In the genomic region with DNA sequence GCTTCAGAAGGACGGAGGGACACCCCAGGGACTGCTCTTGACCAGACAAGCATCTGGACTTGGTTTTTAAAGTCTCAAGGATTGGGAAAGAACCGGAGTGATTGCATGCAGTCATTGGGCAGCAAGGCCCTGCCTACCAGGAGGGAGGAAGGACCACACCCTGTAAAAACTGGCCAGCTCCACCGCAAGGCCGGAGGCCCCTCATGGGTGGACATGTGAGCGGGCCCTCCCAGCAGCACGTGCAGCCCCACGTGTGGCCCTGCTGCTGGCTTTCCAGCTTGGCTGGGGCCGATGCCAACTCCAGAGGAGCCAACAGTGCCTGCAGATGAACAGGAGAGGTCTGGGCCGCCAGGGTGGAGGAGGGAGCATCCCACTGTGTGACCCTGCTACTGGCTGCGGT, we compare ENCODE assay signal across 9 mouse cellular contexts.
DNase-seq lines count a peak whose midpoint lies in the region; ATAC-seq and TF ChIP-seq lines count a peak whose summit lies in the region.
"Had no signal": no experiment of that assay in that cellular context is flagged by ENCODE, and none has a peak within 500 bp of the region (broad histone marks: within the 10 kb centered on the region; RNA-seq: fewer than 3 reads in every experiment).

No protein-coding gene starts in this region.

- no peak for TF ChIP-seq CTCF in liver, postnatal 0 days (IDR thresholded peaks at IDR 0.05; ENCODE audit: low read depth)
- TF ChIP-seq CTCF in heart, adult 2 months (IDR thresholded peaks at IDR 0.05), result peak; percentile 46
- TF ChIP-seq CTCF in layer of hippocampus, adult 2 months (conservative IDR thresholded peaks at IDR 0.05), result peak; percentile 42
- peak; percentile 30 for TF ChIP-seq CTCF in lung, postnatal 0 days (IDR thresholded peaks at IDR 0.05)

- intact Hi-C loops in heart, adult 2 months (cut with DNase I), result loop anchor here (5.0 kb wide), 1 partner anchor 83 kb away; a partner anchor contains a TSS

- whole genome bisulfite sequencing in liver, postnatal 0 days (ENCODE audit: insufficient replicate concordance), result 69% methylated on average over 10 of the region's 10 CpGs
- WGBS in liver, embryonic 12.5 days (ENCODE audit: insufficient replicate concordance), result 56% methylated on average over 10 of the region's 10 CpGs
- 9% methylated on average over 10 of the region's 10 CpGs for WGBS in heart, adult 2 months
- WGBS in lung, postnatal 0 days, result 37% methylated on average over 10 of the region's 10 CpGs
- 56% methylated on average over 10 of the region's 10 CpGs for WGBS in forebrain, embryonic 14.5 days

- no peak for DNase-seq in liver, postnatal 0 days
- DNase-seq in cerebellum, adult 8-10 months, result peak; percentile 23
- peak; percentile 95 to 97 for DNase-seq in heart, adult 2 months
- DNase-seq in layer of hippocampus, adult 2 months (ENCODE audit: low spot score in 2 of 2), result peak; percentile 51 to 67
- peak; percentile 89 for DNase-seq in lung, postnatal 0 days (ENCODE audit: low spot score)
- DNase-seq in urinary bladder, adult 18-20 months (ENCODE audit: low spot score in 2 of 2), result peak; percentile 87 to 95
- no peak for DNase-seq in forebrain, embryonic 14.5 days (ENCODE audit: low spot score)

- H3K27ac ChIP-seq in liver, postnatal 0 days (ENCODE audit: low read depth), result no peak overlapping the region
- no peak overlapping the region for H3K27ac ChIP-seq in liver, embryonic 12.5 days
- H3K27ac ChIP-seq in heart, adult 2 months, result no peak overlapping the region; the same call in 1 of the 2 replicates
- peak overlapping the region; percentile 36; the same call in 1 of the 2 replicates for H3K27ac ChIP-seq in layer of hippocampus, adult 2 months
- no peak overlapping the region for H3K27ac ChIP-seq in lung, postnatal 0 days (ENCODE audit: low read length)
- no peak overlapping the region for H3K27ac ChIP-seq in forebrain, embryonic 14.5 days (ENCODE audit: low read depth, low read length)

- no peaks in the 10 kb centered on the region for H3K79me2 ChIP-seq in heart, adult 2 months (replicated peaks; ENCODE audit: control insufficient read depth, insufficient read depth, low read length)

- ATAC-seq in liver, postnatal 0 days, result peak; percentile 15; the same call in 1 of the 2 replicates
- no peak for ATAC-seq in liver, embryonic 12.5 days
- peak; percentile 96 for ATAC-seq in lung, postnatal 0 days
- no peak for ATAC-seq in forebrain, embryonic 14.5 days
- ATAC-seq: Patski had no signal

- H3K27me3 ChIP-seq in liver, postnatal 0 days (ENCODE audit: insufficient read depth, low read length), result no peaks in the 10 kb centered on the region
- 0 out of 2 replicates have a peak, but pooled peaks cover 3% of the 10 kb centered on the region for H3K27me3 ChIP-seq in liver, embryonic 12.5 days (replicated peaks)
- H3K27me3 ChIP-seq in heart, adult 2 months (ENCODE audit: control insufficient read depth, insufficient read depth, low read length), result no peaks in the 10 kb centered on the region
- H3K27me3 ChIP-seq in lung, postnatal 0 days (replicated peaks; ENCODE audit: insufficient read depth, low read length), result no peaks in the 10 kb centered on the region
- no peaks in the 10 kb centered on the region for H3K27me3 ChIP-seq in forebrain, embryonic 14.5 days (replicated peaks; ENCODE audit: control insufficient read depth, insufficient read depth, low read length)
- H3K27me3 ChIP-seq: Patski had no signal

- H3K36me3 ChIP-seq in liver, postnatal 0 days (replicated peaks; ENCODE audit: insufficient read depth, low read length), result no peaks in the 10 kb centered on the region
- H3K36me3 ChIP-seq in liver, embryonic 12.5 days, result no peaks in the 10 kb centered on the region
- no peaks in the 10 kb centered on the region for H3K36me3 ChIP-seq in heart, adult 2 months (ENCODE audit: control insufficient read depth, insufficient read depth, low read length)
- H3K36me3 ChIP-seq in lung, postnatal 0 days (ENCODE audit: insufficient read depth, low read length), result no peaks in the 10 kb centered on the region
- no peaks in the 10 kb centered on the region for H3K36me3 ChIP-seq in forebrain, embryonic 14.5 days (ENCODE audit: control insufficient read depth, insufficient read depth, low read length)

- TF ChIP-seq POLR2A in heart, adult 2 months (IDR thresholded peaks at IDR 0.05; ENCODE audit: insufficient read depth, low read depth, low read length), result peak; percentile 56

- no peaks in the 10 kb centered on the region for H3K4me1 ChIP-seq in liver, postnatal 0 days (ENCODE audit: insufficient read depth)
- H3K4me1 ChIP-seq in liver, embryonic 12.5 days, result no peaks in the 10 kb centered on the region
- H3K4me1 ChIP-seq in heart, adult 2 months (ENCODE audit: control insufficient read depth, insufficient read depth, low read length), result peaks cover 13% of the 10 kb centered on the region
- H3K4me1 ChIP-seq in lung, postnatal 0 days (ENCODE audit: insufficient read depth, low read depth, low read length), result no peaks in the 10 kb centered on the region; the same call in none of the 2 replicates
- H3K4me1 ChIP-seq in forebrain, embryonic 14.5 days (ENCODE audit: control insufficient read depth, insufficient read depth, low read length), result no peaks in the 10 kb centered on the region

- H3K4me2 ChIP-seq in liver, postnatal 0 days (ENCODE audit: low read depth, low read length), result no peak overlapping the region
- no peak overlapping the region for H3K4me2 ChIP-seq in liver, embryonic 12.5 days
- H3K4me2 ChIP-seq in lung, postnatal 0 days (replicated peaks; ENCODE audit: low read depth, low read length), result no peak overlapping the region
- no peak overlapping the region for H3K4me2 ChIP-seq in forebrain, embryonic 14.5 days (ENCODE audit: low read length)

- TF ChIP-seq EP300 in liver, postnatal 0 days (IDR thresholded peaks at IDR 0.05; ENCODE audit: low read depth), result no peak
- peak; percentile 96 for TF ChIP-seq EP300 in heart, adult 2 months (IDR thresholded peaks at IDR 0.05; ENCODE audit: insufficient read depth, low read depth, low read length)
- TF ChIP-seq EP300 in lung, postnatal 0 days (IDR thresholded peaks at IDR 0.05), result peak; percentile 3; the same call in 1 of the 2 replicates

- no peak overlapping the region for H3K4me3 ChIP-seq in liver, postnatal 0 days (ENCODE audit: low read depth, low read length)
- no peak overlapping the region for H3K4me3 ChIP-seq in liver, embryonic 12.5 days
- H3K4me3 ChIP-seq in heart, adult 2 months, result no peak overlapping the region
- no peak overlapping the region for H3K4me3 ChIP-seq in layer of hippocampus, adult 2 months
- H3K4me3 ChIP-seq in lung, postnatal 0 days (ENCODE audit: low read depth, low read length), result no peak overlapping the region
- H3K4me3 ChIP-seq in forebrain, embryonic 14.5 days (ENCODE audit: low read depth, low read length), result no peak overlapping the region

- no peaks in the 10 kb centered on the region for H3K9me3 ChIP-seq in liver, postnatal 0 days (ENCODE audit: low read length)
- H3K9me3 ChIP-seq in liver, embryonic 12.5 days (replicated peaks), result no peaks in the 10 kb centered on the region
- no peaks in the 10 kb centered on the region for H3K9me3 ChIP-seq in lung, postnatal 0 days (ENCODE audit: low read length)
- H3K9me3 ChIP-seq in forebrain, embryonic 14.5 days (replicated peaks; ENCODE audit: control insufficient read depth, low read length), result no peaks in the 10 kb centered on the region

- no peak overlapping the region for H3K9ac ChIP-seq in liver, postnatal 0 days (replicated peaks)
- H3K9ac ChIP-seq in liver, embryonic 12.5 days, result no peak overlapping the region
- H3K9ac ChIP-seq in heart, adult 2 months (ENCODE audit: low read depth, low read length), result peak overlapping the region; percentile 28; the same call in 1 of the 2 replicates
- H3K9ac ChIP-seq in lung, postnatal 0 days (replicated peaks; ENCODE audit: low read depth), result no peak overlapping the region
- no peak overlapping the region for H3K9ac ChIP-seq in forebrain, embryonic 14.5 days (ENCODE audit: low read length)

Comparison
In these comparisons a context has a peak if more than half of its experiments do, and no peak if none do; other contexts are left out.
1. ATAC-seq: peak in liver, postnatal 0 days (single experiment) and lung, postnatal 0 days (single experiment); none in liver, embryonic 12.5 days (single experiment) and forebrain, embryonic 14.5 days (single experiment).
2. DNase-seq: peak in cerebellum, adult 8-10 months (single experiment), heart, adult 2 months (2 of 2), layer of hippocampus, adult 2 months (2 of 2), lung, postnatal 0 days (single experiment) and urinary bladder, adult 18-20 months (2 of 2); none in liver, postnatal 0 days (single experiment) and forebrain, embryonic 14.5 days (single experiment).